Mouse (Mus musculus): ENCODE measurements around the gene B9d1.

B9d1 gene

DNA sequence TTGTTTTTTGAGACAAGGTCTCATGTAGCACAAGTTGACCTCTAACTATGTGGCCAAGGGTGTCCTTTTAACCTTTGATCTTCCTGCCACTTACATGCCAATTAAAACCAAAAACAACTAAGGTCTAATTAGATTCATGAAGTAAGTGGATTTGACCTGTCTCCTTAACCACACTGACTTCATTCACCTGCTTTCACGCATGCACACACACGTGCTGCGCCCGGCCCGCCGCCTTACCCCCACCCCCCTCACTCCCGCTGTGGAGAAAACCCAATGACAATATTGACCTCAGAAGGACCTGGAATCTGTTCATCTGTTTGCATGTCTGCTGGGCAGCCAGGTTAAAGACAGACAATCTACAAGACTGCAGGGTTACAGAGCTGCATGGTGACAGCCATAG is 35.7 kb downstream of the B9d1 start:
- DNase-seq (ENCODE audit: low read depth, low spot score): no peak

DNA sequence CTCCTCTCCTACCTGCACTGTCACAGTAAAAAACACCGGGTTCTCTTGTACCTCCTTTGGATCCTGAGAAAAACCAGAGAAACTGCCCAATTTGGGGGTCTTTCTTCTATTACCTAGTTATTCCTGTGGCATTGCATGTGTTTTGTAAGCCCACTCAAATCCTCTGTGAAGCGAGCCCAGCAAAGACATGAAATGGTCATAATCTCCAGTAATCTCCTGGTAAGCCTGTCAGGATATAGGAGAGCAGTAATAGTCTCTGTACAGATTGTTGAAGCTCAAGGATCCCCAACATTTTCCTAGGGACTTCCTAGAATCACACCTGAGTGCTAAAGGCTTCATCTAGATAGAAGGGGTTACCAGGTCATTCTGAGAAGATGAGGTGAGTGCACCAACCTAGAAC is 36.2 kb downstream of the B9d1 start:
- no peak for DNase-seq (ENCODE audit: low read depth, low spot score)

DNA sequence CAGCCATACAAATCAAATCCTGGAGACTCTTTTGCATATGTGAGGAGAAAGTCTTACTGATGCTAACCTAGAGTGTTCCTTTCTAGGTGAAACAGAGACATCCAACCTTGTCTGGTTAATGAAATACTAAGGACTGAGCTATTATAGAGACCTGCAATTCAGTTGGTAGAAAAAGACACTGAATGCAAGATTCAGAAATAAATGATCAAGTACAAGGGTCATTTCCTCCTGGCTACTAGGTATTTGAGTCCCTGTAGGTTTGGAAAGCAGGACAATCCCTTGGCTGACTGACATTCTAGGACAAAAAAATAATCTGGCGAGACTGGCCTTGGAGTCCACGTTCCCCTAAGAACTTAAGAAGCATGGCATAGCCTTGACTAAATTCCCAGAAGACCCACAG is 40.6 kb downstream of the B9d1 start:
- DNase-seq (ENCODE audit: low read depth, low spot score): no peak

DNA sequence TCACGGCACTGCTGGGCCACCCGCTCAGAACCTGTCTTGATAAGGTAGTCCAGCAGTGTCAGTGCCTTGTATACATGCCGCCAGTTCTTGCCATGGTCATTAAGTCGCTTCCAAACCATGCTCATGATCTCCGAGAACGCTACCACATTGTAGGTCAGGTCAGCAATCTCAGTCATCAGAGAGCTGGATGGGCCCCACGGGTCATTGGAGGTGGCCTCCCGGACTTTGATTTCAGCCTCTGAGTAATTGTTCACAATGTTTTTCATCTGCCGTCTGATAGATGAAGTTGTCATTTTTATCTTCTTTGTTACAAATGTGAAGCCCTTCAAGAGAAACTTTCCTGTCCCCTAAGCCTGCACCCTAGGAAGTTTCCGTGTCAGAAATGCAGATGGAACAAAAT is 41.5 kb downstream of the B9d1 start:
- no peak for DNase-seq (ENCODE audit: low read depth, low spot score)

DNA sequence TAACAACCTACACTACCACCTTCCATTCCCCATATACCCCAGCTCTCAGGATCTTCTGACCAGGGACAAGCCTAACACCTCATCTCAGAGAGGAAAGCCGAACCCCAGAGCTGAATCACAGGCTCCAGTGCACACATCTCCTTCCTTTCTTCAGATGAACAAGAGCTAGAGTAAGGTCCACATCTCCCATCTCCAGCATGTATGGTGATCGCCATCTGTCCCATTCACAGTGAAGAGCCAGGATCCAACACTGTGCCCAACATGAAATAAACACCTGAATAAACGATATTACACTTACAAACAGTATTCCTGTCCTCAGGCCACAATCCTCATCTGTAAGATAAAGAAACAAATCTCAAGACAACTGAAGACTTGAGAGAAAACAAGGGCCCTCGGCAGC is 42.8 kb downstream of the B9d1 start:
- DNase-seq (ENCODE audit: low read depth, low spot score): no peak

DNA sequence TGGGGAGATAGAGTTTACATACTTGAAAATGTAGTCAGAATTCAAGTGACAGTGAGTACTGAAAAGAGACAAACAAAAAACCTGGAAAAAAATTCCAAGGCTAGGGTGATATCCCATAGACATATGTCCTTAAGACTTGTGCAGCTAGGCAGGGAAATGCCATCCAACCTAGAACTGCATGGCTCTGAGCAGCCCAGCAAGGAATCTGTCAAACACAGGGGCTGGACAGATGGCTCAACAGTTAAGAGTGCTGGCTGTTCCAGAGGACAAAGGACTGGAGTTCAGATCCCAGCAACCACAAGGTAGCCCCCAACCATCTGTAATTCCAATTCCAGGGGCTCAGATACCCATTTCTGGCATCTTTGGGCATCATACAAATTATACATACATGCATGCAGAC is 45.7 kb downstream of the B9d1 start:
- DNase-seq (ENCODE audit: low read depth, low spot score): no peak

DNA sequence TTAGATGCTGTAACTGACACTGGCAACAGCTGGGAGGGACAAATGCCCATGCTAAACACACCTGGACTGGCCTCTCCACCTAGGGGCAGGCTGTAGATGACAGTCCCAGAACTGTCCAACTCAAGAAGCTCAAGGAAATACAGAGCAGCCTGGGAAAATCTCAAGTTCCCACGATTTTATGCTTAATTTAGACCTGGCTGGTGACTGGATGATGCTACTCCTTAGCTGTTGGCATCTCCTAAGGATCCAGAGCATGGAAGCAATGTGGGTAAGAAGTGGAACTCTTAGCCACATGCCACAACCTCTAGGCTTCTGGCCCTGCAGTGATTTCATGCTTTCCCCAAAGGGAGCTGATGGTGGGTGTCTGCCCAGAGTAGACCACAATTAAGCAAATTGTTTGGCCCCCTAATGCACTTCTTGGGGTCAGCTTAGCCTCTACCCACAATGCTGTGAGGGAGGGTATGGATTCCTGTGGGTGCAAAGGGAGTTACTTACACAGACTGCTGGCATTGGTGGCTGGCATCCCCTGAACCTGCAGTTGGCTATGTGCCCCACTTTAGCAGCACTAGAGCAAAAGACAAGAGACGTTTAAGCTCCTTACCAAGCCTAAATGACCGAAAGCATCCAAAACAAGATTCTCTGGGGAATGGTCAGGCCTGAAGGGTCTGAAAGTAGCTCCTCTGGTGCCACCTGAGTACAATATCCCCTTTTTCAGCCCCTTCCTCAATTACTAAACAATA is 48.2 kb downstream of the B9d1 start:
- DNase-seq (ENCODE audit: low read depth, low spot score): no peak

DNA sequence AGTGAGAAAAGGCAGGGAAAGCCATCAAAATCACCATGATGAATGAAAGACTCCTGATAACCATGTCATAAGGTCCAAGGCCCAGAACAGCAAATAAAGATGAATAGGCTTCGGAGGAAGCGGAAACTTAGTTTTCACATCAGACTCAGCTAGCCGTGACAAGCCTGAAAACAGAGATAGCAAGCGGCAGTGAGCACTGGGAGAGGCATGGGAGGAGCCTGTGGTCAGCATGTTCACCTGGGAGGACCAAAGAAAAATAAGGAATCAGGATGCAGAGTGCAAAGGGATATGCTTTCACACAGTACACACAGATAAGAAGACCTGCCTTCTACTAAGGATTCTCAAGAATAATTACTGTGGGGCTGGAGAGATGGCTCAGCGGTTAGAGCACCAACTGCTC is 54.6 kb downstream of the B9d1 start:
- no peak for DNase-seq (ENCODE audit: low read depth, low spot score)

DNA sequence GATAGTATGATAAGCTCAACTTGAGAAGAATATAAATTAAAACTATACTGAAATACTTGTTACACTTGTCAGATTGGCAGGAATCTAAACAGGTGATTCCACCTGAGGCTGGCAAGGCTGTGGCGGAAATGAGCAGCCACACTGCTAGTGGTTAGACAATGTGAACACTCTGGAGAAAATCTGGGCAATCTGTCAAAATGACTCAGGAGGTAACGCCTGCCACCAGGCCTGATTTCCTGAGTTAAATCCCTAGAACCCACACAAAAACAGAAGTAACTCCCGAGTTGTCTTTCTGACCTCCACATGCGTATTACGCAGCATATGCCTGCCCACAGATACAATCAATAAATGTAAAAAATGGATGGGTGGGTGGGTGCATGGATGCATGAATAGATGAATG is 57.5 kb downstream of the B9d1 start:
- DNase-seq (ENCODE audit: low read depth, low spot score): no peak

Data from skeletal muscle tissue, adult 2 months (tissue).